Comparison of ENCODE assay signal across 8 mouse cellular contexts in the genomic region with DNA sequence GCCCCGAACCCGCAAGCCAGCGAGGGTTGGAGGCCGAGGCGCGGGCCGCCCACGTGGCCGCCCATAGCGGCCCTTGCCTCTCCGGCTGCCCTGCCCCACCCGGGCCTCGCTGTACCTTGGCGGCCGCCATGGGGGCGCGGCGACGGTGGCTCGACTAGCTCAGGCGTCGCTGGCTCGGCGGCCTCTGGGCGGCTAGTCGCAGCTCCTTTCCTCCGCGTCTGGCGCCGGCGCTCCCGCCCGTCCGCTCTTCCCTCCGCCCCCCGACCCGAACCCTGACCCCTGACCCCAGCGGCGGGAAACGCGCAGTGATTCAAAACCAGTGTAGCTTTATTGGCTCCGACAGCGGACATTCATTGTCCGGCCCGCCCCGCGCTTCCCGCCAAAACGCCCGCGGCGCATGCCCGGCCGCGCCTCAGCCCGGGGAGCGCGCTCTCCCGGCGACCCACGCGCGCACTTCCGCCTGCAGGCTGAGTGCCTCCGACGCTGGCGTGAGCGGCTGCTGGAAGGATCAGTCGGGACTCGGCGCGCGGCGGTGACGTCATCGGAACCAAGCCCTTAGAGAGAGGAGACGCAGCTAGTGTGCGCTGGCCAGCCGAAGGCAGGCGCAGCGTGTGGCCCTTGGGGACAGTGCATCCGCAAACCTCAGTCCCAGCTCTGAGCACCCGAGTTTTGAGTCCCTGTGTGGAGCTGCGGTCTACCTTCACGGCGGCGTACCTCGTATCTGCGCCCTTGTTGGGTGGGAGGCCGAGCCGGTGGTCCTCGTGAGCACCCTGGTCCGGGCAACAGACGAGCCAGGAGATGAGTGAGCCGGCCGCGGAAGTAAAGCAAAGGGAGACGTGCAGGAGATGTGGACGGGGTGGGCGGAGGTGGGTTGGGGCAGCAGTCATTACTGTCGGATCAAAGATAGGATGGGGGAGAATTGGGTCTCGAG. TPM values are rescaled to one million over a fixed set of nuclear protein-coding genes. Genes with fewer than 3 reads are reported as not detected.
DNase-seq lines count a peak whose midpoint lies in the region; ATAC-seq and TF ChIP-seq lines count a peak whose summit lies in the region.

TSS of gene Trmt2a (plus strand) at position 247 of the 931 bp plus-strand sequence.
TSS of gene Ranbp1 (minus strand) at position 300 of the 931 bp plus-strand sequence.

- H3K36me3 ChIP-seq in heart, embryonic 12.5 days = peaks cover 64% of the 10 kb centered on the region
- peaks cover 41% of the 10 kb centered on the region for H3K36me3 ChIP-seq in kidney, postnatal 0 days (ENCODE audit: insufficient read depth, low read length)
- H3K36me3 ChIP-seq in liver, embryonic 11.5 days (ENCODE audit: control insufficient read depth, insufficient read depth, low read length) = peaks cover 61% of the 10 kb centered on the region
- peaks cover 63% of the 10 kb centered on the region for H3K36me3 ChIP-seq in stomach, embryonic 14.5 days (ENCODE audit: control insufficient read depth, insufficient read depth, low read length)

- H3K4me2 ChIP-seq in heart, embryonic 12.5 days = peak within 1 kb of the TSS; percentile 93
- H3K4me2 ChIP-seq in kidney, postnatal 0 days (ENCODE audit: low read length) = peak within 1 kb of the TSS; percentile 94
- peak within 1 kb of the TSS; percentile 89 for H3K4me2 ChIP-seq in liver, embryonic 11.5 days
- peak within 1 kb of the TSS; percentile 95 for H3K4me2 ChIP-seq in stomach, embryonic 14.5 days (replicated peaks; ENCODE audit: low read depth, low read length)

- peaks cover 37% of the 10 kb centered on the region for H3K4me1 ChIP-seq in heart, embryonic 12.5 days (replicated peaks)
- H3K4me1 ChIP-seq in kidney, postnatal 0 days (replicated peaks; ENCODE audit: insufficient read depth, low read length) = peaks cover 23% of the 10 kb centered on the region; the same call in 1 of the 2 replicates
- H3K4me1 ChIP-seq in liver, embryonic 11.5 days (replicated peaks; ENCODE audit: control insufficient read depth, insufficient read depth, low read length) = peaks cover 25% of the 10 kb centered on the region
- H3K4me1 ChIP-seq in stomach, embryonic 14.5 days (ENCODE audit: control insufficient read depth, insufficient read depth, low read length) = peaks cover 27% of the 10 kb centered on the region

- peak; percentile 99 for DNase-seq in CD4-positive helper T cell, adult 2 months (ENCODE audit: low read depth, low spot score)
- DNase-seq in brain, embryonic 18.5 days (ENCODE audit: low read depth, low spot score) = peak; percentile 95
- DNase-seq in kidney, postnatal 0 days (ENCODE audit: low spot score) = peak; percentile 98
- DNase-seq in liver, embryonic 11.5 days (ENCODE audit: low spot score) = peak; percentile 99
- peak; percentile 98 for DNase-seq in naive thymus-derived CD4-positive, alpha-beta T cell, adult 2 months (ENCODE audit: low read depth)

- no peaks in the 10 kb centered on the region for H3K27me3 ChIP-seq in heart, embryonic 12.5 days (replicated peaks)
- no peaks in the 10 kb centered on the region for H3K27me3 ChIP-seq in kidney, postnatal 0 days (ENCODE audit: insufficient read depth, low read length)
- H3K27me3 ChIP-seq in liver, embryonic 11.5 days (replicated peaks; ENCODE audit: control insufficient read depth, insufficient read depth, low read length) = no peaks in the 10 kb centered on the region
- no peaks in the 10 kb centered on the region for H3K27me3 ChIP-seq in stomach, embryonic 14.5 days (ENCODE audit: control insufficient read depth, insufficient read depth, low read length)

- no peaks in the 10 kb centered on the region for H3K9me3 ChIP-seq in heart, embryonic 12.5 days (replicated peaks)
- H3K9me3 ChIP-seq in kidney, postnatal 0 days (replicated peaks; ENCODE audit: low read length) = no peaks in the 10 kb centered on the region
- no peaks in the 10 kb centered on the region for H3K9me3 ChIP-seq in liver, embryonic 11.5 days (ENCODE audit: control insufficient read depth, low read length)
- no peaks in the 10 kb centered on the region for H3K9me3 ChIP-seq in stomach, embryonic 14.5 days (ENCODE audit: control insufficient read depth, low read depth, low read length)

- H3K27ac ChIP-seq in heart, embryonic 12.5 days (ENCODE audit: poor library complexity, severe bottlenecking) = peak within 1 kb of the TSS; percentile 91
- peak within 1 kb of the TSS; percentile 93 for H3K27ac ChIP-seq in kidney, postnatal 0 days
- peak within 1 kb of the TSS; percentile 92 for H3K27ac ChIP-seq in liver, embryonic 11.5 days (ENCODE audit: low read depth, low read length)
- H3K27ac ChIP-seq in stomach, embryonic 14.5 days (ENCODE audit: low read length) = peak within 1 kb of the TSS; percentile 94

- no peak for TF ChIP-seq CTCF in kidney, postnatal 0 days (IDR thresholded peaks at IDR 0.05; ENCODE audit: low read depth)

- peak; percentile 91 for ATAC-seq in erythroid progenitor cell, adult 5-6 weeks (replicated peaks; ENCODE audit: low FRiP score, poor library complexity, severe bottlenecking)
- peak; percentile 93 for ATAC-seq in heart, embryonic 12.5 days (ENCODE audit: insufficient number of reproducible peaks, low FRiP score)
- ATAC-seq in kidney, postnatal 0 days (replicated peaks; ENCODE audit: low FRiP score, low read depth) = peak; percentile 96
- peak; percentile 93 for ATAC-seq in liver, embryonic 11.5 days (replicated peaks; ENCODE audit: low FRiP score)
- peak; percentile 96 for ATAC-seq in stomach, embryonic 14.5 days (ENCODE audit: insufficient number of reproducible peaks, insufficient read depth, low FRiP score, low read depth)

- H3K4me3 ChIP-seq in heart, embryonic 12.5 days = peak within 1 kb of the TSS; percentile 86
- H3K4me3 ChIP-seq in kidney, postnatal 0 days (replicated peaks; ENCODE audit: low read depth, low read length) = peak within 1 kb of the TSS; percentile 92
- peak within 1 kb of the TSS; percentile 98 for H3K4me3 ChIP-seq in liver, embryonic 11.5 days (ENCODE audit: low read depth, low read length)
- H3K4me3 ChIP-seq in stomach, embryonic 14.5 days (ENCODE audit: low read depth, low read length) = peak within 1 kb of the TSS; percentile 68

- under 1% methylated on average over 98 of the region's 102 CpGs for WGBS in heart, embryonic 12.5 days
- WGBS in kidney, postnatal 0 days = under 1% methylated on average over 84 of the region's 102 CpGs
- under 1% methylated on average over 102 of the region's 102 CpGs for WGBS in liver, embryonic 11.5 days
- 2% methylated on average over 95 of the region's 102 CpGs for WGBS in stomach, embryonic 14.5 days

- H3K9ac ChIP-seq in heart, embryonic 12.5 days = peak within 1 kb of the TSS; percentile 96
- H3K9ac ChIP-seq in kidney, postnatal 0 days (ENCODE audit: low read depth, low read length) = peak within 1 kb of the TSS; percentile 90
- H3K9ac ChIP-seq in liver, embryonic 11.5 days (ENCODE audit: low read depth, low read length) = peak within 1 kb of the TSS; percentile 98
- peak within 1 kb of the TSS; percentile 90 for H3K9ac ChIP-seq in stomach, embryonic 14.5 days (replicated peaks; ENCODE audit: low read depth, low read length)

RNA-seq across cellular contexts. Expression of gene Trmt2a, which starts in this region (rescaled TPM):
- total RNA-seq in erythroid progenitor cell, adult 5-6 weeks (2015; ENCODE audit: low replicate concordance) = 51.2 and 52.4 TPM in 2 replicates
- 20.2 and 30.0 TPM in 2 replicates for total RNA-seq in erythroid progenitor cell, adult 5-6 weeks (2017; ENCODE audit: low replicate concordance)
- 57.2 and 61.9 TPM in 2 replicates for polyA plus RNA-seq in heart, embryonic 12.5 days (2016; fragmentation: Nextera tagmentation; extraction: Ambion mirVana)
- polyA plus RNA-seq in kidney, postnatal 0 days (2015; fragmentation: Nextera tagmentation; extraction: Ambion mirVana) = 53.0 and 59.2 TPM in 2 replicates
- polyA plus RNA-seq in liver, embryonic 11.5 days (2014; fragmentation: Nextera tagmentation; extraction: Ambion mirVana) = 127 and 130 TPM in 2 replicates
- polyA plus RNA-seq in stomach, embryonic 14.5 days (2014; fragmentation: Nextera tagmentation; extraction: Ambion mirVana) = 79.1 and 80.2 TPM in 2 replicates

RNA-seq across cellular contexts. Expression of gene Ranbp1, which starts in this region (rescaled TPM):
- total RNA-seq in erythroid progenitor cell, adult 5-6 weeks (2015; ENCODE audit: low replicate concordance) = 144 and 145 TPM in 2 replicates
- 76.8 and 133 TPM in 2 replicates for total RNA-seq in erythroid progenitor cell, adult 5-6 weeks (2017; ENCODE audit: low replicate concordance)
- polyA plus RNA-seq in heart, embryonic 12.5 days (2016; fragmentation: Nextera tagmentation; extraction: Ambion mirVana) = 512 and 519 TPM in 2 replicates
- polyA plus RNA-seq in kidney, postnatal 0 days (2015; fragmentation: Nextera tagmentation; extraction: Ambion mirVana) = 457 and 487 TPM in 2 replicates
- polyA plus RNA-seq in liver, embryonic 11.5 days (2014; fragmentation: Nextera tagmentation; extraction: Ambion mirVana) = 943 and 989 TPM in 2 replicates
- polyA plus RNA-seq in stomach, embryonic 14.5 days (2014; fragmentation: Nextera tagmentation; extraction: Ambion mirVana) = 613 and 635 TPM in 2 replicates

Comparison
In these comparisons a context has a peak if more than half of its experiments do, and no peak if none do; other contexts are left out.
1. Peak in every context shown above with its lines: DNase-seq, ATAC-seq, H3K4me3 ChIP-seq and H3K27ac ChIP-seq.